Mouse (Mus musculus) limb, embryonic 15.5 days (tissue): ENCODE data around the gene Sgcd. TPM values are rescaled to one million over a fixed set of nuclear protein-coding genes. Genes with fewer than 3 reads are reported as not detected.

Experiments used
- ATAC-seq: fragments of 200-750 bp; cut with Nextera tagmentation; 2 replicates; pipeline ENCODE4 v1.8.0; 2017; ENCODE audit warnings: low read depth, moderate TSS enrichment; ENCODE audit not compliant: insufficient number of reproducible peaks, low FRiP score, low TSS enrichment
- H3K27ac ChIP-seq: fragments of 300-500 bp; sonication (generic); 2 replicates; pipeline ENCODE4 v1.5.1; 2015; ENCODE audit warnings: moderate library complexity, mild to moderate bottlenecking, inconsistent platforms
- H3K27me3 ChIP-seq: fragments of 300-500 bp; sonication (generic); 2 replicates; pipeline ENCODE4 v1.6.1; 2015; ENCODE audit warnings: inconsistent platforms
- H3K36me3 ChIP-seq: fragments of 300-500 bp; sonication (generic); 2 replicates; pipeline ENCODE4 v1.6.1; 2015; ENCODE audit warnings: inconsistent platforms
- H3K4me1 ChIP-seq: fragments of 300-500 bp; sonication (generic); 2 replicates; pipeline ENCODE4 v1.6.1; 2015; ENCODE audit warnings: inconsistent platforms
- H3K4me2 ChIP-seq: fragments of 300-500 bp; sonication (generic); 2 replicates; pipeline ENCODE4 v1.6.1; 2015; ENCODE audit warnings: mild to moderate bottlenecking, inconsistent platforms
- H3K4me3 ChIP-seq: fragments of 300-500 bp; sonication (generic); 2 replicates; pipeline ENCODE4 v1.5.1; 2015; ENCODE audit warnings: mild to moderate bottlenecking, inconsistent platforms
- H3K9ac ChIP-seq: fragments of 300-500 bp; sonication (generic); 2 replicates; pipeline ENCODE4 v1.6.1; 2015; ENCODE audit warnings: inconsistent platforms
- H3K9me3 ChIP-seq: fragments of 300-500 bp; sonication (generic); 2 replicates; pipeline ENCODE4 v1.6.1; 2016; ENCODE audit warnings: inconsistent platforms
- WGBS: fragments of 180-500 bp; shearing (Covaris S2); methylation state at CpG from one replicate; pipeline ENCODE4 v1.1.7; 2015; 5-methylcytosine and 5-hydroxymethylcytosine counted together
- polyA plus RNA-seq: library from polyadenylated mRNA; unstranded; fragments of >200 nt; fragmentation: Nextera tagmentation; extraction: Ambion mirVana; gene quantifications from 2 replicates; pipeline ENCODE4 v1.2.1, GENCODE M21; 2015

The Sgcd gene
- polyA plus RNA-seq, 1 experiment from 2014 or later: 14.0 TPM

- H3K4me3 ChIP-seq: no peak overlapping the region
- no peak for ATAC-seq
- no peak overlapping the region for H3K4me2 ChIP-seq
- H3K27ac ChIP-seq: no peak overlapping the region
- H3K9me3 ChIP-seq: no peaks in the 10 kb centered on the region
- no peaks in the 10 kb centered on the region for H3K27me3 ChIP-seq
- WGBS: 74% methylated on average over 3 of the region's 3 CpGs
- H3K36me3 ChIP-seq: no peaks in the 10 kb centered on the region
- H3K4me1 ChIP-seq: no peaks in the 10 kb centered on the region
- H3K9ac ChIP-seq: no peak overlapping the region
Measured at GRCm38 (mm10) chr11:47891617-47892172, 97.1 kb downstream of the Sgcd start.

DNA sequence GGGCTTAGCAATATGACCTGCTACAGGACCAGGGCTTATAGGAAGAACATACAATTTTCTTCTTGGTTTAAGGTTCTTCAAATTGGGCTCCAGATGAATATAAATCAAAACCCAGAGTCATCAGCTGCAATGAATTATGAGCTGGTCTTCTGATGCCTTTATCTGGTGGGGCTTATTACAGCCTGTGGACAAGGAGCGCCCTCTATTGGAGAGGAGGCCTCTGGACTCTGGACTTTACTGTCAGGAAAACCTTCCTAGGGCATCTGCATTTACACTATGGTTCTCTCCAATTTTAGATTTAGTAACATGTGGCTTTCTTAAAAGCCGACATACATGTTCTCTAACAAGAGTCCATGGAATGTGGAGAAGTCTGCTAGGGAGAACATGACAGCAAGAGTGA lies 98.5 kb downstream of the Sgcd start:
- Histone ChIP-seq H3K36me3 (no peaks in the 10 kb centered on the region), H3K4me1 (no peaks in the 10 kb centered on the region), H3K4me3 (no peak overlapping the region), H3K27me3 (no peaks in the 10 kb centered on the region), H3K9me3 (no peaks in the 10 kb centered on the region), H3K9ac (no peak overlapping the region), H3K27ac (no peak overlapping the region), H3K4me2 (no peak overlapping the region)
- no peak for ATAC-seq
- 51% methylated on average over 2 of the region's 2 CpGs for WGBS

- H3K4me1 ChIP-seq: no peaks in the 10 kb centered on the region
- 53% methylated on average over 3 of the region's 3 CpGs for WGBS
- no peaks in the 10 kb centered on the region for H3K27me3 ChIP-seq
- no peak overlapping the region for H3K9ac ChIP-seq
- H3K27ac ChIP-seq: no peak overlapping the region
- H3K4me3 ChIP-seq: no peak overlapping the region
- no peaks in the 10 kb centered on the region for H3K36me3 ChIP-seq
- no peak for ATAC-seq
- no peaks in the 10 kb centered on the region for H3K9me3 ChIP-seq
- H3K4me2 ChIP-seq: no peak overlapping the region
Measured at GRCm38 (mm10) chr11:47885310-47885709, 103.5 kb downstream of the Sgcd start.

DNA sequence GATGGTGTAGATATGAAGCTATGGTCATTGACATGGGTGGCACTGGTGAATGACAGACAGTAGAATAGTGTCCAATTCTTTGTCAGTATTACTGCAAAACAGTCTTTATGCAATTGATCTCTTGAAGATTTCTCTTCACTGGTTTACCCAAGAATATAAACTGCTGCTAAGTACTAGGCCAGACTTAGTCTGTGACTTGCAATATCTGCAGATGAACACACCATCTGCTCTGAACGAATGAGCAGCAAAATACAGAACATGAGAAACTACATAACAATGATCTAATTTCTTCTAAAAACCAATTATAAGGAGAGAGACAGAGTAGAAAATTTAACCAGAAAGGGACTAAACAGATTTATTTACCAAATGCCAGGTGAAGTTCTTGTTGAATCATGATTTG lies 105.2 kb downstream of the Sgcd start:
- no peak for ATAC-seq
- Histone ChIP-seq H3K36me3 (no peaks in the 10 kb centered on the region), H3K4me3 (no peak overlapping the region), H3K27me3 (no peaks in the 10 kb centered on the region), H3K9ac (no peak overlapping the region), H3K9me3 (no peaks in the 10 kb centered on the region), H3K4me2 (no peak overlapping the region), H3K4me1 (no peaks in the 10 kb centered on the region), H3K27ac (no peak overlapping the region)
- WGBS: 69% methylated on average over 1 of the region's 1 CpGs

DNA sequence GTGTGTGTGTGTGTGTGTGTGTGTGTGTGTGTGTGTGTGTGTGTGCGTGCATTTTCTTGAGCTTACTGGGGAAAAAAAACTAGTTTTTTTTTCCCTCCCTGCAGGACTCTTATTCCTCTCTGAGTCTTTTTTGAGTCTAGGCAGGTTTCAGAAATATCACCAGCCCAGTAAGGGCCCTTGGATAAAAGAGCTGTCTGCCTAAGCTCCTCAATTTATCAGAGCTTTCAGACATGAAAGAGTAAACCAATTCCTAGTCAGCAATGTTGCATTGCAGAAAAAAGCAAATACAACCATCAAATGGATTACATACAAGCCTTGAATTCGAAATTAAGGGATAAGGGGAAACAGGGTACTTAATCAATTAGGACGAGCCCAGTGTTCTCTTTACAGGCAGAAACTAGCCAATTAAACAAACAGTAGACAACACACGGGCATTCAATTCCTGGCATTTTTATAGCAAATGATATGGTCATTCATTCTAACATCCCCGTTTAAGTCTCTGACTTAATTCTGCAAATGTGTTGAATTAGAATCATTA lies 112.1 kb downstream of the Sgcd start:
- H3K4me3 ChIP-seq: no peak overlapping the region
- 58% methylated on average over 5 of the region's 5 CpGs for WGBS
- H3K36me3 ChIP-seq: no peaks in the 10 kb centered on the region
- H3K27me3 ChIP-seq: no peaks in the 10 kb centered on the region
- no peak overlapping the region for H3K9ac ChIP-seq
- H3K4me1 ChIP-seq: no peaks in the 10 kb centered on the region
- no peak for ATAC-seq
- no peaks in the 10 kb centered on the region for H3K9me3 ChIP-seq
- no peak overlapping the region for H3K27ac ChIP-seq
- no peak overlapping the region for H3K4me2 ChIP-seq

- Histone ChIP-seq H3K27ac (no peak overlapping the region), H3K4me3 (no peak overlapping the region), H3K9me3 (no peaks in the 10 kb centered on the region), H3K27me3 (no peaks in the 10 kb centered on the region), H3K9ac (no peak overlapping the region), H3K4me2 (no peak overlapping the region), H3K36me3 (no peaks in the 10 kb centered on the region), H3K4me1 (no peaks in the 10 kb centered on the region)
- ATAC-seq: no peak
- 48% methylated on average over 3 of the region's 3 CpGs for WGBS
Measured at GRCm38 (mm10) chr11:47845894-47846293, 142.9 kb downstream of the Sgcd start.

- 42% methylated on average over 4 of the region's 4 CpGs for WGBS
Measured at GRCm38 (mm10) chr11:47833283-47833682, 155.5 kb downstream of the Sgcd start.

GRCm38 (mm10) chr11:47810307-47810706 lies 178.5 kb downstream of the Sgcd start:
- H3K4me3 ChIP-seq: no peak overlapping the region
- no peak overlapping the region for H3K27ac ChIP-seq
- ATAC-seq: no peak

More at GRCm38 (mm10) chr11:47833283-47833682, 155.5 kb downstream of the Sgcd start:
- H3K4me2 ChIP-seq: no peak overlapping the region
- ATAC-seq: no peak
- no peak overlapping the region for H3K27ac ChIP-seq
- H3K9me3 ChIP-seq: no peaks in the 10 kb centered on the region
- no peaks in the 10 kb centered on the region for H3K36me3 ChIP-seq
- H3K9ac ChIP-seq: no peak overlapping the region
- no peak overlapping the region for H3K4me3 ChIP-seq
- no peaks in the 10 kb centered on the region for H3K27me3 ChIP-seq
- no peaks in the 10 kb centered on the region for H3K4me1 ChIP-seq

GRCm38 (mm10) chr11:47804101-47804715 lies 184.6 kb downstream of the Sgcd start:
- 80% methylated on average over 6 of the region's 6 CpGs for WGBS
- Histone ChIP-seq H3K36me3 (no peaks in the 10 kb centered on the region), H3K4me2 (no peak overlapping the region), H3K27me3 (no peaks in the 10 kb centered on the region), H3K4me1 (no peaks in the 10 kb centered on the region), H3K27ac (no peak overlapping the region), H3K4me3 (no peak overlapping the region), H3K9me3 (no peaks in the 10 kb centered on the region), H3K9ac (no peak overlapping the region)
- ATAC-seq: no peak

More at GRCm38 (mm10) chr11:47810307-47810706, 178.5 kb downstream of the Sgcd start:
- Histone ChIP-seq H3K9ac (no peak overlapping the region), H3K9me3 (no peaks in the 10 kb centered on the region), H3K4me2 (no peak overlapping the region), H3K27me3 (no peaks in the 10 kb centered on the region), H3K4me1 (no peaks in the 10 kb centered on the region), H3K36me3 (no peaks in the 10 kb centered on the region)

GRCm38 (mm10) chr11:47777916-47778226 lies 210.9 kb downstream of the Sgcd start:
- WGBS: 58% methylated on average over 4 of the region's 4 CpGs
- no peaks in the 10 kb centered on the region for H3K36me3 ChIP-seq
- H3K27me3 ChIP-seq: no peaks in the 10 kb centered on the region
- no peak overlapping the region for H3K4me3 ChIP-seq
- no peak overlapping the region for H3K9ac ChIP-seq
- H3K4me1 ChIP-seq: no peaks in the 10 kb centered on the region
- H3K4me2 ChIP-seq: no peak overlapping the region
- no peak overlapping the region for H3K27ac ChIP-seq
- no peaks in the 10 kb centered on the region for H3K9me3 ChIP-seq
- no peak for ATAC-seq

DNA sequence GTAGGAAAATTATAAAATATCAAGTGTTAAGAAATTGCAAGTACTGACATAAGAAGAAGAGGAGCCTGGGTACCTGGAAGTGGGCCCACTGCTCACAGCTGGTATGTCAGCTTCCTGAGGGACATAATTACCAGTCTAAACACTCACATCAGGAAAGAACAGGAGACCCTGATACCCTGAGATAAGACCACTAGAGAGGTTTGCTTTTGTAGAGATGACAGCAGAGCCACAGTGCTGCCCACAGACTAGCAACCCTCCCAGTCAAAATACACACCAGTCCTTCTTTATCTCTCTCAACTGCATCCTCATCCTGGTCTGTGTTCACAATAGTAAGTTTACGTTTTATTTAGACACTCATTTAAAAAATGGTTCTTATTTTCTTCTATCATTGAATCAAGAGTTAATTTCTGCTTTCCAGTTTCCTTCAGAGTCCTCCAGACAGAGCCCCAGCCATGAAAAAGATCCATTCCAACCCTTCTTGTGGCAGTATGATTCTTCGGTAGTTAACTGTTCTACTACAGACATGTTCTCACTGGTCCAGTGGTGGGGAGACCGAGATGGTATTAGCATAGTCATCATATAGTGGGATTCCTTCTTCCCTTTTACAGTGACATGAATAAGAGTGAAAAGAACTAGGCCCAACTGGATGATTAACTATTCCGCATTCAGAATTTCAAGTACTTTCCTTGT lies 211.4 kb downstream of the Sgcd start:
- no peaks in the 10 kb centered on the region for H3K4me1 ChIP-seq

GRCm38 (mm10) chr11:47776019-47776418 lies 212.8 kb downstream of the Sgcd start:
- Histone ChIP-seq H3K27ac (no peak overlapping the region), H3K4me2 (no peak overlapping the region), H3K4me1 (no peaks in the 10 kb centered on the region), H3K36me3 (no peaks in the 10 kb centered on the region), H3K9ac (no peak overlapping the region), H3K4me3 (no peak overlapping the region), H3K9me3 (no peaks in the 10 kb centered on the region), H3K27me3 (no peaks in the 10 kb centered on the region)
- WGBS: 61% methylated on average over 1 of the region's 1 CpGs
- no peak for ATAC-seq

More for the DNA sequence above, 211.4 kb downstream of the Sgcd start:
- no peaks in the 10 kb centered on the region for H3K36me3 ChIP-seq
- H3K9me3 ChIP-seq: no peaks in the 10 kb centered on the region
- H3K27me3 ChIP-seq: no peaks in the 10 kb centered on the region
- H3K9ac ChIP-seq: no peak overlapping the region
- ATAC-seq: no peak
- H3K4me2 ChIP-seq: no peak overlapping the region
- WGBS: 82% methylated on average over 4 of the region's 4 CpGs
- no peak overlapping the region for H3K4me3 ChIP-seq
- H3K27ac ChIP-seq: no peak overlapping the region
